Mouse (Mus musculus) stomach, postnatal 0 days (tissue): ENCODE results near the gene Unc5cl.

Experiments used
- CTCF ChIP-seq: IDR thresholded peaks from 2 replicates; pipeline ENCODE4 v1.5.1; 2016; ENCODE audit warnings: antibody characterized with exemption, low read depth, mild to moderate bottlenecking, moderate library complexity
- EP300 ChIP-seq: optimal IDR thresholded peaks from 2 replicates; pipeline ENCODE3; 2016; ENCODE audit warnings: antibody characterized with exemption

GRCm38 (mm10) chr17:48546036-48546435, 91.3 kb downstream of the Unc5cl start:
- TF ChIP-seq EP300 (no peak), CTCF (no peak)
